Mouse (Mus musculus) granulocyte monocyte progenitor cell, adult 5-6 weeks (primary cell): Measurements from ENCODE around the gene Akt1. TPM values are rescaled to one million over a fixed set of nuclear protein-coding genes. Genes with fewer than 3 reads are reported as not detected.

Experiments
- ATAC-seq: replicated peaks from 2 replicates; pipeline ENCODE4 v1.8.0; 2016; ENCODE audit warnings: mild to moderate bottlenecking, moderate TSS enrichment, inconsistent platforms; ENCODE audit not compliant: poor library complexity, severe bottlenecking
- total RNA-seq, 2 experiments: library from RNA; stranded (forward) in 1 of 2; stranded (reverse) in 1 of 2; fragments of 200-712, 200-1000 nt in 1 of 2; fragments of >200 nt in 1 of 2; fragmentation: Nextera tagmentation in 1 of 2; gene quantifications; 2 replicates each; pipeline ENCODE4 v1.2.3; 2014 to 2017

Gene Akt1
- total RNA-seq, 2 experiments from 2014 or later = 101 to 134 TPM

GRCm38 (mm10) chr12:112663716-112664115, 11.0 kb downstream of the Akt1 start:
- no peak for ATAC-seq

GRCm38 (mm10) chr12:112663303-112663702, 11.4 kb downstream of the Akt1 start:
- ATAC-seq = no peak

GRCm38 (mm10) chr12:112661851-112662250, 12.8 kb downstream of the Akt1 start:
- no peak for ATAC-seq

- ATAC-seq = no peak
Observed at GRCm38 (mm10) chr12:112661327-112661605, 13.4 kb downstream of the Akt1 start.

GRCm38 (mm10) chr12:112660576-112661326, 13.9 kb downstream of the Akt1 start:
- ATAC-seq = no peak

- ATAC-seq = peak; percentile 21; the same call in 1 of the 2 replicates
Observed at GRCm38 (mm10) chr12:112659109-112659508, 15.6 kb downstream of the Akt1 start.

- no peak for ATAC-seq
Observed at GRCm38 (mm10) chr12:112658619-112659018, 16.1 kb downstream of the Akt1 start.

GRCm38 (mm10) chr12:112654076-112654475, 20.6 kb downstream of the Akt1 start:
- no peak for ATAC-seq

GRCm38 (mm10) chr12:112653157-112653824, 21.4 kb downstream of the Akt1 start:
- ATAC-seq = peak; percentile 69

- ATAC-seq = no peak
Observed at GRCm38 (mm10) chr12:112651778-112652439, 22.8 kb downstream of the Akt1 start.

- ATAC-seq = peak; percentile 47
Observed at GRCm38 (mm10) chr12:112648081-112648480, 26.6 kb downstream of the Akt1 start.

- no peak for ATAC-seq
Observed at GRCm38 (mm10) chr12:112646139-112646538, 28.5 kb downstream of the Akt1 start.

- no peak for ATAC-seq
Observed at GRCm38 (mm10) chr12:112644855-112645506, 29.7 kb downstream of the Akt1 start.

GRCm38 (mm10) chr12:112644180-112644854, 30.4 kb downstream of the Akt1 start, which contains the start of gene Siva1:
Gene Siva1, plus strand, starts transcription at chr12:112644679.
- ATAC-seq = peak; percentile 77

GRCm38 (mm10) chr12:112643126-112643525, 31.6 kb downstream of the Akt1 start:
- ATAC-seq = no peak

GRCm38 (mm10) chr12:112639526-112639925, 35.2 kb downstream of the Akt1 start:
- no peak for ATAC-seq

- ATAC-seq = no peak
Observed at GRCm38 (mm10) chr12:112633686-112634085, 41.0 kb downstream of the Akt1 start.

- ATAC-seq = peak; percentile 31
Observed at GRCm38 (mm10) chr12:112632907-112633306, 41.8 kb downstream of the Akt1 start.

GRCm38 (mm10) chr12:112632084-112632777, 42.5 kb downstream of the Akt1 start:
- no peak for ATAC-seq

GRCm38 (mm10) chr12:112631472-112631871, 43.2 kb downstream of the Akt1 start:
- ATAC-seq = no peak
